Mouse (Mus musculus) heart, embryonic 12.5 days (tissue): ENCODE results near the gene Agap1. TPM values are rescaled to one million over a fixed set of nuclear protein-coding genes. Genes with fewer than 3 reads are reported as not detected.

Experiments used
- ATAC-seq: fragments of 200-750 bp; cut with Nextera tagmentation; 2 replicates; pipeline ENCODE4 v1.8.0; 2017; ENCODE audit warnings: moderate TSS enrichment, moderate library complexity; ENCODE audit not compliant: insufficient number of reproducible peaks, low FRiP score
- H3K27ac ChIP-seq: fragments of 300-500 bp; sonication (generic); 2 replicates; pipeline ENCODE4 v1.5.1; 2016; ENCODE audit warnings: mild to moderate bottlenecking, moderate library complexity; ENCODE audit not compliant: poor library complexity, severe bottlenecking
- H3K27me3 ChIP-seq: fragments of 300-500 bp; sonication (generic); replicated peaks from 2 replicates; pipeline ENCODE4 v1.6.1; 2016; ENCODE audit warnings: mild to moderate bottlenecking, moderate library complexity
- H3K36me3 ChIP-seq: fragments of 300-500 bp; sonication (generic); 2 replicates; pipeline ENCODE4 v1.6.1; 2016; ENCODE audit warnings: mild to moderate bottlenecking, moderate library complexity
- H3K4me1 ChIP-seq: fragments of 300-500 bp; sonication (generic); replicated peaks from 2 replicates; pipeline ENCODE4 v1.6.1; 2016; ENCODE audit warnings: mild to moderate bottlenecking
- H3K4me2 ChIP-seq: fragments of 300-500 bp; sonication (generic); 2 replicates; pipeline ENCODE4 v1.6.1; 2016; ENCODE audit warnings: mild to moderate bottlenecking, moderate library complexity
- H3K4me3 ChIP-seq: fragments of 300-500 bp; sonication (generic); 2 replicates; pipeline ENCODE4 v1.5.1; 2016; ENCODE audit warnings: mild to moderate bottlenecking
- H3K9ac ChIP-seq: fragments of 300-500 bp; sonication (generic); 2 replicates; pipeline ENCODE4 v1.6.1; 2016; ENCODE audit warnings: mild to moderate bottlenecking, moderate library complexity
- H3K9me3 ChIP-seq: fragments of 300-500 bp; sonication (generic); replicated peaks from 2 replicates; pipeline ENCODE4 v1.6.1; 2016; ENCODE audit warnings: mild to moderate bottlenecking, moderate library complexity
- WGBS: fragments of 180-500 bp; shearing (Covaris S2); methylation state at CpG from one replicate; pipeline ENCODE4 v1.1.7; 2016; 5-methylcytosine and 5-hydroxymethylcytosine counted together
- polyA plus RNA-seq: library from polyadenylated mRNA; unstranded; fragments of >200 nt; fragmentation: Nextera tagmentation; extraction: Ambion mirVana; gene quantifications from 2 replicates; pipeline ENCODE4 v1.2.1, GENCODE M21; 2016

Gene Agap1
- polyA plus RNA-seq, 1 experiment from 2014 or later: 16.3 TPM

DNA sequence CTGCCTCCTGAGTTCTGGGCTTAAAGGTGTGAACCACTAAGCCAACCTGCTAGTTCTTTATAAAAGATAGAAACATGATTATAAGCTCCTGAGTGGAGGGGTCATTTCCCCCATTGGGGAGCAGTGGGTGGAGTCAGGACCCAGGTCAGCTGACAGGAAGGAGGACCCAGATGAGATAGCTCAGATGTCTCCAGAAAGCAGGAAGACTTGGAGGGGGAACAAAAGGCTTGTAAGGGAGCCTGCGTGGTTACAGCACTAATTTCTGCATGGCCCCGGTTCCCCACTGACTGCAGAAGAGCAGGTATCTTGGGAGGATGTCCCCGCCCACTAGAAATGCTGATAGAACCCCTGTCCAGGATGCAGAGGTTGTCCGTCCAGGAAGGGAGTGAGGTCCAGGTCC lies 70.4 kb downstream of the Agap1 start:
- Histone ChIP-seq H3K4me2 (no peak overlapping the region), H3K4me3 (no peak overlapping the region), H3K36me3 (no peaks in the 10 kb centered on the region), H3K27ac (no peak overlapping the region), H3K9ac (no peak overlapping the region), H3K4me1 (peaks cover 53% of the 10 kb centered on the region), H3K27me3 (no peaks in the 10 kb centered on the region), H3K9me3 (no peaks in the 10 kb centered on the region)
- no peak for ATAC-seq
- 71% methylated on average over 4 of the region's 4 CpGs for WGBS

DNA sequence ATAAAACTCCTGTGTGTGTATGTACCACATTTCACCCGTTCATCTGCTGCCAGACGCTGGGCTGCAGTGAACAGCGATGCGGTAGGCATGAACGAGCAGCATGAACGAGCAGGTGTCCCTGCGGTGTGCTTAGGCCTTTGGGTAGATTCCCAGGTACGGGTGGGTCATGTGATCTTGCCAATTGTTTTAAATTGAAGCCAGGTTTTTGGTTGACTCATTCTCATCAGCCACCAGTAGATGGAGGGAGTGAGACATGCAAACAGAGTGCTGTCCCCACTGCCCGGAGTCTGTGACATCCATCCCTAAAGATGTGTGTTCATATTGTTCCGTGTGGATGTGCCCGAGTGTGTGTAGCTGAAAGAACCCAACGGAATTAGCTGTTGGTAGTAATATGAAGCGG lies 71.2 kb downstream of the Agap1 start:
- peaks cover 47% of the 10 kb centered on the region for H3K4me1 ChIP-seq
- no peak overlapping the region for H3K4me3 ChIP-seq
- H3K36me3 ChIP-seq: no peaks in the 10 kb centered on the region
- no peaks in the 10 kb centered on the region for H3K27me3 ChIP-seq
- H3K4me2 ChIP-seq: no peak overlapping the region
- H3K9ac ChIP-seq: no peak overlapping the region
- H3K9me3 ChIP-seq: no peaks in the 10 kb centered on the region
- 51% methylated on average over 13 of the region's 13 CpGs for WGBS
- no peak for ATAC-seq
- no peak overlapping the region for H3K27ac ChIP-seq

DNA sequence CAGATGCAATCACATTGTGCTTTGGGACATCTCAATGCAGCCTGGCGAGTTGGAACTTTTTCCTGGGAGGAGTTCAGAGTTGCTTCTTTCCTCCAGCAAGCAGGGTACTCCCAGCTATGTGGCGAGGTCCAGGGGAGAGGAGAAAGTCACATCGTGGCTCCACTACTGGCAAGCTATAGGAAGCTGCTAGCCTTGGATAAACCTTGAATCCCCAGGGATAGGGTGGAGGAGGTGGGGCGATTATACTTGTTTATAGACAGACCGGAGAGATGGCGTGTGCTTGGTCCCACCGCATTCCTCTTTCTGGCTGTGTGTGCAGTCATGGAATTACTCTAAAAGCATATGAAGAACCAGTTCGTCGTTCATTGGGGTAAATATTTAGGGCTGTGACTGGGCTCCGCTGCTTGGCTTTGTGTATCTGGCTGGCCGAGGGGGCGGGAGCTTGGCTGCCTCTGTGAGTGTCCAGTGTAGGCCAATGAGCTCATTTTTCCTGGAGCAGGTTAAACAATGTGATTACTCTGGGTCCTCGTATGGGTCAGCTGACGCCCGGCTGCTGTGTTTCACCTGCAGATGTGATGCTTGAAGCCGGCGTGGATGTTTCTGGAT lies 74.2 kb downstream of the Agap1 start:
- 77% methylated on average over 17 of the region's 17 CpGs for WGBS
- no peak for ATAC-seq
- no peak overlapping the region for H3K4me2 ChIP-seq

DNA sequence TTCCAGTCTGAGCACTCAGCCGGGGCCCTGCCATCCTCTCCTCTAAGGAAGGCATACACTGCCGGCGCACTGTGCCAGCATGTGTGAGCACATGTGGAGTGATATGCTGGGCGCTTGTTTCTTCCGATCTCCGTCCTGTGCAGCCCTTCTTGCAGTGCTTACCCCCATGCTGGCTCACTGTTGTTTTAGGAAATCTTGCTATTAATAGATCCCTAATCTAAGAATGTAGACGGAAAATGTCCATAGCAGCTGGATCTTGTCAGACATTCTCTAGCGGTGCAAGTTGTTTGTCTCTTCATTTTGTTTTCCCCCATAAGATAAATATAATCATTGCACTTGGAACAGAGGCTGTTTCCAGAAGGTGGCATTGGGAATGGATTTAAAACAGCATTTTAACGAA lies 79.1 kb downstream of the Agap1 start:
- peaks cover 59% of the 10 kb centered on the region for H3K4me1 ChIP-seq
- no peaks in the 10 kb centered on the region for H3K27me3 ChIP-seq
- peaks cover 4% of the 10 kb centered on the region; the same call in 1 of the 2 replicates for H3K9me3 ChIP-seq
- 15% methylated on average over 9 of the region's 9 CpGs for WGBS
- H3K9ac ChIP-seq: peak overlapping the region; percentile 45; the same call in 1 of the 2 replicates
- H3K27ac ChIP-seq: no peak overlapping the region
- H3K4me3 ChIP-seq: no peak overlapping the region
- H3K4me2 ChIP-seq: peak overlapping the region; percentile 49
- peak; percentile 49; the same call in 1 of the 2 replicates for ATAC-seq
- no peaks in the 10 kb centered on the region for H3K36me3 ChIP-seq

More for the DNA sequence above, 74.2 kb downstream of the Agap1 start:
- Histone ChIP-seq H3K9ac (no peak overlapping the region), H3K27me3 (no peaks in the 10 kb centered on the region), H3K4me3 (no peak overlapping the region), H3K9me3 (peaks cover 4% of the 10 kb centered on the region; the same call in 1 of the 2 replicates), H3K36me3 (no peaks in the 10 kb centered on the region), H3K27ac (no peak overlapping the region), H3K4me1 (peaks cover 28% of the 10 kb centered on the region)

DNA sequence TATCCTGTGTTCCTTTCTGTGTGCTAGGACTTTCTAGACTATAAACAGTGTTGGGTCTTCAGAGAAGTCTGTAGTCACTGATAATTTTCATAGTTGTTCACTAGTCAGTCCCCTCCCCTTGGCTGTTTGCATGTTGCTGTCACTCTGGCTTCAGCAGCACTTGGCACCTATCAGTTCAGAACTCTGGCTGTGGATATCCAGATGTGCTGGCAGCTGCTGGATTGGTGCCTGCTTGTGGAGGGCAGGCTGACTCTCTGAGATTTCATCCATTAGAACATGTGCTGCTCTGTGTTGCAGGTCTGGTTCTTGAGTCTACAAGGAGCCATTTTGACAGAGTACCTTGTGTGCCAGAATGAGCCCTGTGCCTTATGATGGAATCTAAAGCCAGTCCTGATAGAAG lies 80.6 kb downstream of the Agap1 start:
- ATAC-seq: no peak
- Histone ChIP-seq H3K27me3 (no peaks in the 10 kb centered on the region), H3K36me3 (no peaks in the 10 kb centered on the region), H3K9me3 (peaks cover 4% of the 10 kb centered on the region; the same call in 1 of the 2 replicates), H3K4me2 (no peak overlapping the region), H3K4me3 (no peak overlapping the region), H3K27ac (0 out of 2 replicates have a peak overlapping the region, but pooled peaks have one; percentile 44), H3K9ac (no peak overlapping the region), H3K4me1 (peaks cover 62% of the 10 kb centered on the region)

DNA sequence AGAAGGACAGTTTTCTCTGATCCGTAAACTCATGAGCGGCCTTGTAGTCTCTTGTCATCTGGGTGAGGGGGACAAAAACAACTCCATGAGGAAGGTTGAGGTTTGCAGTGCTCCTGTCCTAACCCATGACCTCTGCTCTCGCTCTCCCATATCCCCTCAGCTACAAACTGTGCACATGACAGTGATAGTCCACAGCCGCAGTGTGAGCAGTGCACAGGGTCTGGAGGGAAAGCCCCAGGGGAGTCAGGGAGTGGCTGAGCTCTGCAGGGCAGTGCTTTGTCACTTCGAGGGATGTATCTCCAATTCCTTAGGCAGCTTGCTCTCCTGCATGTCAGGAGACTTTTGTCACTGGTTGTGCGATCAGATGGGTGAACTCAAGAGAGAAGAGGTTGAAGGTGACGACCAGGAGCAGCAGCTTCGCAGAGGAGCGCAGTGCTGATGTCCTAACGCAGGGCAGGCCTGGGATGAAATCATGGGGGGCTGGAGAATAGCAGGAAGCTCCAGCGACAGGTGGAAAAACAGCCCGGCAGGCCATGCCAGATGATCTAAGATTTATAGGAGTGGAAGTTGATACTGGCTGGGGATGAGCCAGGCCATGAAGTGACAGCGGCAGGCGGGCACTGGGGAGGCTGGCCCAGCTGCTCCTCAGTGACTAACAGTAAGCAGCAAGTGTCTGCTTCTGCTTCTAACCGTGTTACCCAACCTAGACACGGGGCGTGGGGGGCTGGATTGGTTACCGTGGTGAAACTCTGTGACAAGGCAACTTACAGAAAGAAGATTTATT lies 83.7 kb downstream of the Agap1 start:
- no peak for ATAC-seq
- H3K4me3 ChIP-seq: no peak overlapping the region
- no peak overlapping the region for H3K4me2 ChIP-seq
- H3K27ac ChIP-seq: no peak overlapping the region
- no peaks in the 10 kb centered on the region for H3K9me3 ChIP-seq
- WGBS: 58% methylated on average over 18 of the region's 18 CpGs
- H3K36me3 ChIP-seq: no peaks in the 10 kb centered on the region
- H3K9ac ChIP-seq: no peak overlapping the region
- peaks cover 55% of the 10 kb centered on the region for H3K4me1 ChIP-seq
- H3K27me3 ChIP-seq: no peaks in the 10 kb centered on the region

DNA sequence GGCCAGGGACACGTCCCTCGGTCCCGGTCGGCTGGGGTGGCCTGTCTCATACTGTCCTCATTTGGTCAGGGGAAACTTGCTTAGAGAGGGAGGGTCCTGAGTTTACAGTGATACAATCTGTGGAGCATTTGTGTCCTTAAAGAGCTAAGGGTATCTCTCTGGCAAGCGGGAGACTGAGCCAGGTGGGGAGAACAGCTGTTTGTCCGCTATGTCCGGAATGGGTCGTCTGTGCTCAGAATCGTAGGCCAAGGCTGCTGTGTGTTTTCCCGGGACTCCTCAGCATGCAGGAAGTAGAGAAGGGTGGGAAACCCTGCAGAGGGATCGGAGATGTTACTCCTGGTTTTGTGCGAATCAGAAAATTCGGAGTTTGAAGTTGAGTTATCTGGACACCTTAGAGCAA lies 84.5 kb downstream of the Agap1 start:
- Histone ChIP-seq H3K27ac (no peak overlapping the region), H3K4me3 (no peak overlapping the region), H3K27me3 (no peaks in the 10 kb centered on the region), H3K9ac (no peak overlapping the region), H3K4me1 (peaks cover 48% of the 10 kb centered on the region), H3K9me3 (no peaks in the 10 kb centered on the region), H3K4me2 (no peak overlapping the region), H3K36me3 (no peaks in the 10 kb centered on the region)
- no peak for ATAC-seq
- WGBS: 78% methylated on average over 13 of the region's 13 CpGs

DNA sequence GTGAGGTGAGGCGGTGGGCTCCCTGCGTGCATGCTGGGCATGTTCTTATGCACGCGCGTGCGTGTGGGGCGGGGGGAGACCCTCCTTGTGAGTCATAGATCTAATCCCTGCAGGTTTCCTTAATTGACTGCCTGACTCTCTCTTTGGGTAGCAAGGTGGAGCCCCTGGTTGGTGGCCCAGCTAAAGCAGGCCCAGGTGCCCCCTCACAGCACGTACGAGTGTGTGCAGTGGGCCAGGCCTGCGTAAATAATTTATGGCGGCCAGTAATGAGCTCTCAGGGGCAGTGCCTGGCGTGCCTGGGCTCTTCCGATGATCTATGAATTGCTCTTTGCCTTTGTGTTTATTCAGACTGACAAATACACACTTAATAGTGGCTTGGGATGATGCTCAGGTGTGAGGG lies 86.5 kb downstream of the Agap1 start:
- Histone ChIP-seq H3K36me3 (no peaks in the 10 kb centered on the region), H3K9me3 (no peaks in the 10 kb centered on the region), H3K4me3 (no peak overlapping the region), H3K4me2 (no peak overlapping the region), H3K27ac (no peak overlapping the region), H3K27me3 (no peaks in the 10 kb centered on the region), H3K4me1 (peaks cover 28% of the 10 kb centered on the region), H3K9ac (no peak overlapping the region)
- WGBS: 87% methylated on average over 13 of the region's 13 CpGs
- no peak for ATAC-seq

DNA sequence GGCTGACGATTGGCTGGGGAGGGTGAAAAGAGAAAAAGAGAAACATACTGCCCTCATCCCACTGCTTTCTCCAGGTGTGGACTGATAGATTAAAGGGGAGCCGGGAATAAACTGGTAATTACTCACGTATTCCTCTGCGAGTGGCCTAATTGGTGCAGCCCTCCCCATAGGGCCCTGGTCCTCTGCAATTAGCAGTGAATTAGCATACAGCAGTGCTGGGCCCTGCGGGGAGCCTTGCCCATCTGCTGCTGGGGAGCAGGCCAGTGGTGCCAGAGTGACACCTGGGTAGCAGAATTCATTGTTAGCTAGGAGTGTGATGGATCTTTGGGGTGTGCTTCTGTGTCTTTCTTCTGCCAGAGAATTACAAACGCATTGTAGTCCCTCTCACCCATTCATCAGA lies 87.9 kb downstream of the Agap1 start:
- Histone ChIP-seq H3K4me2 (no peak overlapping the region), H3K27ac (no peak overlapping the region), H3K4me3 (no peak overlapping the region), H3K27me3 (no peaks in the 10 kb centered on the region), H3K36me3 (no peaks in the 10 kb centered on the region), H3K9me3 (no peaks in the 10 kb centered on the region), H3K4me1 (peaks cover 31% of the 10 kb centered on the region), H3K9ac (no peak overlapping the region)
- no peak for ATAC-seq
- 68% methylated on average over 6 of the region's 6 CpGs for WGBS

DNA sequence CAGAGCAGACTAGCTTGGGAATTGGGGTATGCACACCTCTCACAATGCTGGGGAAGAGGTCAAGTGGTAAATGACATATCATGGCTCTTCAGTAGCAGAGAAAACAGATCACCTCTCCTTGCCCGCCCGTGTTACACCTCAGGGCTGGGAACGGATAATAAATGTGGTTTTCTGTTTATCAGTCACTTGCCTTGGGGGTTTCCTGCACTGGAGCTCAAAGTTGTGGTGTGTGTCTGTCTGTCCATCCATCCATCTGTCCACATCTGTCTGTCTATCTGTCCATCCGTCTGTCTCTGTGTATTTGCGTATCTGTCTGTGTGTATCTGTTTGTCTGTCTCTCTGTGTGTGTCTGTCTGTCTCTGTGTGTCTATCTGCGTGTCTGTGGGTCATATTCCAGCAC lies 88.7 kb downstream of the Agap1 start:
- no peak overlapping the region for H3K9ac ChIP-seq
- no peak overlapping the region for H3K4me3 ChIP-seq
- no peaks in the 10 kb centered on the region for H3K27me3 ChIP-seq
- WGBS: 81% methylated on average over 6 of the region's 6 CpGs
- no peak overlapping the region for H3K27ac ChIP-seq
- no peaks in the 10 kb centered on the region for H3K36me3 ChIP-seq
- ATAC-seq: no peak
- no peaks in the 10 kb centered on the region for H3K9me3 ChIP-seq
- peaks cover 32% of the 10 kb centered on the region for H3K4me1 ChIP-seq
- no peak overlapping the region for H3K4me2 ChIP-seq

DNA sequence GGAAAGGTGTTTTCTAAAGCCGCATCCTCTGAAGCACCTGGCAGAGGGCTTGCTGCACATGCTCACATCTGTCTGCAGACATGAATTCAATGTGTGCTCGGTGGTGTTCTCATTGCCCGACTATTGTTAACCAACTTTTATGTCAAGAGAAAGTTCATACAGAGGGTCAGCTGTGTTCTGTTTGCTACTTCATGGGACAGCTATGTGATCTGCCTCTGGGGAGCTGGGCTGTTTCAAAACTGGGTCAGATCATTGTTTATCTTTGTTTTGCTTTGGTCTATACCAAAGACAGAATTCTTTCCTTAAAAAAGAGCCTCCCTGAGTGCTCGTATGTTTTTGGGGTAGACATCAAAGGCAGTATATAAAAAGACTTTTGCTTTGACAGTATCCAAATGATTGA lies 89.5 kb downstream of the Agap1 start:
- H3K27me3 ChIP-seq: no peaks in the 10 kb centered on the region
- H3K9ac ChIP-seq: no peak overlapping the region
- no peak for ATAC-seq
- H3K9me3 ChIP-seq: no peaks in the 10 kb centered on the region
- WGBS: 87% methylated on average over 4 of the region's 4 CpGs
- H3K4me1 ChIP-seq: peaks cover 28% of the 10 kb centered on the region
- no peak overlapping the region for H3K27ac ChIP-seq
- H3K4me3 ChIP-seq: no peak overlapping the region
- no peak overlapping the region for H3K4me2 ChIP-seq
- H3K36me3 ChIP-seq: no peaks in the 10 kb centered on the region
